Mouse (Mus musculus): ENCODE results near the gene Phc1.

- TF ChIP-seq CTCF (IDR thresholded peaks at IDR 0.05; ENCODE audit: low read depth, low read length) (no peak), POLR2A (IDR thresholded peaks at IDR 0.05; ENCODE audit: borderline replicate concordance, low read depth, low read length) (no peak)
Observed at GRCm38 (mm10) chr6:122296918-122297278, 43.5 kb downstream of the Phc1 start.
